Mouse (Mus musculus): ENCODE measurements around the gene Pex6.

Pex6 gene

GRCm38 (mm10) chr17:46710959-46711597 is at the start of gene Pex6:
Pex6 (plus strand) TSS chr17:46711463.
- DNase-seq (ENCODE audit: extremely low spot score) = peak; percentile 92

DNA sequence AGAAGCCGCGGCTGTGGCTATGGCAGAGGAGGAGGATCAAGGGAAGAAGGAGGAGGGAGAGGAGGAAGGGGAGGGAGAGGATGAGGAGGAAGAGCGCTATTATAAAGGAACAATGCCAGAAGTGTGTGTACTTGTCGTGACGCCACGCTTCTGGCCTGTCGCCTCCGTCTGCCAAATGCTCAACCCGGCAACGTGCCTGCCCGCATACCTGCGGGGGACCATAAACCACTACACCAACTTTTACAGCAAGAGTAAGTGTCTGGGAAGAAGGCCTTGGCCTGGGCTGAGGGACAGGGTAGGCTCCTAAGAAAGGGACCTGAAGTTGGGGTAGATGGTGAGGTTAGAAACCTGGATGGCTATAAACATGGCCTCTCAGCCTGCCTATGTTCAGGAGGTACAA is 49.3 kb upstream of the Pex6 start:
- no peak for DNase-seq (ENCODE audit: extremely low spot score)

DNA sequence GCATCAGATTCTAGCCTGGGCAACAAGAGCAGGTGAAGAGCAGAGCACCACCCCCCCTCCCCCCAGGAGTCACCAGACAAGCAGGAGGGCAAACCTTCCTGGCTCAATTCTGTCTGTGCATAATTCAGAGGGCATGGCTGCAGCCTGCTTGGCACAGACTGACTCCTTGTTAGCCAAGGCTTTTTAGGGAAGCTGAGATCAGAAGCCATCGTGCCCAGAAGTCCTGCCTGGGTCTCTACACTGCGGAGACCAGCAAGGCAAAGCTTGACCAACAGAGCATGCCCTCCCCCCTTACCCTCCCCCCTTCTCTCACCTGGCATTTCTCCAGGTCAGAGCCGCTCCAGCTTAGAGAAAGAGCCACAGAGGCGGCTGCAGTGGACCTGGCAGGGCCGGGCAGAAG is 48.5 kb upstream of the Pex6 start:
- no peak for DNase-seq (ENCODE audit: extremely low spot score)

DNA sequence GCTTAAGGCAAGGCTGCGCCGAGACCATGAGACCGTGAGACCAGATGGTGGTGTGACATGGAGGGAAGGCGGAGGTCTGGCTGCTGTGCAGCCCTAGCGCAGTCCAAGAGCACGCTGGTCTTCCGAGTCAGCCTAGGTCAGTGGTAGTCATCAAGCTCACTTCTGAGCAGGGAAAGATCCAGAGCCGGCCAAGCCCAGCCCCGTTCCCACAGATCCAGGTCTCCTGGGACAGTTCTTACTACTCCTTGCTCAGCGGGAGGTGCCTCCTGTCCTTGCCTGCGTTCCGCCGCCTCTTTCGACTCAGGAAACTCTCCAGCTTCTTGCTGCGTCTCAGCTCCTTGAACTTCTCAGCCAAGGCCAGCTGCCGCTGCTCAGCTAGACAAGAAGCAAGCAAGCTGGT is 43.6 kb upstream of the Pex6 start:
- DNase-seq (ENCODE audit: extremely low spot score) = no peak

DNA sequence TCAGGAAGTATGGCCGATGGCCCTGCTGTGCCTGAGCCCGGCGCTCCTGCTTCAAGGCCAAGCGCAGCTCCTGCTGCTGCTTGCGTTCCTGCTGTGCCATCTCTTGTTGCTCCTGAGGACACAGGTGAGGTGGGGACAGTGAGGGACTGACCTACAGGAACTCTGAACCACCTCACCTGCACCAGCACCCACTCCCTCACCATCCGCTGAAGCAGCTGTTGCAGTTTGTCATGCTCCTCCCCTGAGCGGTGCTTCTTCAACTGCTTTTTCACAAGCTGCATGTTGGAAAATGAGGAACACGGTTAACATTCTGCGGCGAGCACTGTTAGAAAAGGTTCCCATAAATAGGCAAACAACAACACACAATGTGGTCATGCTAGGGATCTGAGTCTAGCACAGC is 41.4 kb upstream of the Pex6 start:
- DNase-seq (ENCODE audit: extremely low spot score) = no peak

- DNase-seq (ENCODE audit: extremely low spot score) = peak; percentile 91
Measured at GRCm38 (mm10) chr17:46673850-46674529, 37.3 kb upstream of the Pex6 start, which contains the start of gene Rrp36. Rrp36 (minus strand) TSS chr17:46674352.

GRCm38 (mm10) chr17:46674530-46675283 is 36.6 kb upstream of the Pex6 start:
- no peak for DNase-seq (ENCODE audit: extremely low spot score)

GRCm38 (mm10) chr17:46678416-46678815 is 32.8 kb upstream of the Pex6 start, which contains the start of gene Mea1:
Mea1 (plus strand) TSS chr17:46678793.
- no peak for DNase-seq (ENCODE audit: extremely low spot score)

- DNase-seq (ENCODE audit: extremely low spot score) = no peak
Measured at GRCm38 (mm10) chr17:46678911-46679310, 32.4 kb upstream of the Pex6 start.

DNA sequence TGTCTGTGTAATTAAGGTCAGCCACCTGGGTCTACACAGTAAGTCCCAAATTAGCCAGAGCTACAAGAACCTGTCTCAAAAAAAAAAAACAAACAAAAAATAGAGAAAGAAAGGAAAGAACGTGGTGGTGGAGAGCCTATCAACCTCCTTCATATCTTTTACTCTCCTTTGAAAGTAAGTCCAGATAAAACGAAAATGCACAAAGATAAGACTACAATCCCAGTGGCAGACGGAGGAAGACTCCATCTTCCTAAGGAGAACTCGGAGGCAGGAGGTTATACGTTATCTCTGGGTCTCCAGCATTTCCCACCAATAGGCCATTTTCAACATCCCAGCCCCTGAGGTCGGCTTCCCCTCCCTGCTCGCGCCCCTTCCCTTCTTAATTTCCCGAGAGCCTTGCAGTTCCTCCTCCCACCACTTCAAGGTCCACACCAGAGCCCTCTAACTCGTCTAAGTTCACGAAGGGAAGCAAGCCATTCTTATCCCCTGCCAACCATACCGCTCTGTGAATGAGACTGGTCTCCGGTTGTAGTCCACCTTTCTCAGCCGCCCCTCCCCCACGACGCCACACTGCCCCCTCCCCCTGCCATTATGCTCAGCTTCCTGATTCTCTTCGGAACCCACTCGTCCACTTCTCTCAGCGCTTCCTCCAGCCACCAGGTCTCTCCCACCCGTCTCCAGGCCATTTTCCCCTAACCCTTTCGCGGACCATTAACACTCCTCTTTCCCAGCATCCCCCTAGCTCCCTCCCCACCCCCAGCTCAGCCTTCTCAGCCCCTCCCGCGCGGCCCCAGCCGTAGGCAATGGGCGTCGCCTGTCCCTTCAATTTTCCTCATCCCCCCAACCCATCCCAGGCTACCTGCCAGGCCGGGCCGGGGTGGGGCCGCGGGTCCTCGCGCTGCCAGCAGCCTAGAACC is 31.2 kb upstream of the Pex6 start:
- no peak for DNase-seq (ENCODE audit: extremely low spot score)

DNA sequence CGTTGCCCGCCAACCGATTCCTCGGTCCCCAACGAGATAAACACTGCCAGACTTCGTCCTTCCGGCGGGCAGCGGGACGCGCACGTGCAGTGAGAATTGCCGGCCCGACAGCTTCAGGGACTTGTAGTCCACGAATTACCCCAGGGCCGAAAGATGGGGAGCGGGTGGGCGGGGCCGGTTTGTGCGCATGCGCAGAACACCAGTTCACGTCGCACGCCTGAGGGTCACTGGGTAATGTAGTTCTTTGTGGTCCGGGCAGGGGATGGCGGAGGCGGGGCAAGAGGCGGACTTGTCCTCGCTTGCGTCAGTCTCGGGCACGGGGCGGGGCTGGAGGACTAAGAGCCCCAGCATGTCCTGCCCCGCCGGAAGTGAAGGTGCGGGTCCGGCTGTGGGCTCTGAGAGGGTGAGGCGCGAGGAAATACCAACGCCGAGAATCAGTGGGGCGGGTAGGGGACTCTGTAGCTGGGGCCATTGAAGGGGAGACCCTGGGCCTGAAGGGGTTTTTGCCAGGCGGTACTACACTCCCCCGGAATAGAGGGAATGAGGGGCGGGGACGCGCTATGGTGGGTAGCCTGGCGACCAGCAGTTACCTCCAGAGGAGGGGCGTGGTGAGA is 30.4 kb upstream of the Pex6 start, which contains the start of gene Klhdc3:
Gene Klhdc3 (minus strand): TSS at position 155 of the 614 bp plus-strand sequence.
- DNase-seq (ENCODE audit: extremely low spot score) = peak; percentile 100

DNA sequence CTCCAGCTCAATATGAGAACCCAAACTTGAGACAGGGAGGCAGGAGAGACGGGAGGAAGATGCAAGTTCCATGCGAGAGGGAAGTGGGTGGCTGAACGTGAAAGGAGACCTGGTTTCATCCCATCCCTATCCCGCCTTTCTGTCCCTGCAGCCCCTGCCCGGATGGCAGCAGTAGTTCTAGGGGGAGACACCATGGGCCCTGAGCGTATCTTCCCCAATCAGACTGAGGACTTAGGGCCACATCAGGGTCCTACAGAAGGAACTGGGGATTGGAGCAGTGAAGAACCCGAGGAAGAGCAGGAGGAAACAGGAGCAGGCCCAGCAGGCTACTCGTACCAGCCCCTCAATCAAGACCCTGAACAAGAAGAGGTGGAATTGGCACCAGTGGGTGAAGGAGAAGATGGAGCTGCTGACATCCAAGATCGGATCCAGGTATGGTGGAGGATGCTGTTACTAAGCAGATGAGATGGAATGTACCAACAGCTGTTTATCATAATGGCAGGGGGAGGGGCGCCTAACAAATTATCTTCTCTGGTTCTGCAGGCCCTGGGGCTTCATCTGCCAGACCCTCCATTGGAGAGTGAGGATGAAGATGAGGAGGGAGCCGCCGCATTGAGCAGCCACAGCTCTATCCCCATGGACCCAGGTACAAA is 29.7 kb upstream of the Pex6 start:
- DNase-seq (ENCODE audit: extremely low spot score) = peak; percentile 15

DNA sequence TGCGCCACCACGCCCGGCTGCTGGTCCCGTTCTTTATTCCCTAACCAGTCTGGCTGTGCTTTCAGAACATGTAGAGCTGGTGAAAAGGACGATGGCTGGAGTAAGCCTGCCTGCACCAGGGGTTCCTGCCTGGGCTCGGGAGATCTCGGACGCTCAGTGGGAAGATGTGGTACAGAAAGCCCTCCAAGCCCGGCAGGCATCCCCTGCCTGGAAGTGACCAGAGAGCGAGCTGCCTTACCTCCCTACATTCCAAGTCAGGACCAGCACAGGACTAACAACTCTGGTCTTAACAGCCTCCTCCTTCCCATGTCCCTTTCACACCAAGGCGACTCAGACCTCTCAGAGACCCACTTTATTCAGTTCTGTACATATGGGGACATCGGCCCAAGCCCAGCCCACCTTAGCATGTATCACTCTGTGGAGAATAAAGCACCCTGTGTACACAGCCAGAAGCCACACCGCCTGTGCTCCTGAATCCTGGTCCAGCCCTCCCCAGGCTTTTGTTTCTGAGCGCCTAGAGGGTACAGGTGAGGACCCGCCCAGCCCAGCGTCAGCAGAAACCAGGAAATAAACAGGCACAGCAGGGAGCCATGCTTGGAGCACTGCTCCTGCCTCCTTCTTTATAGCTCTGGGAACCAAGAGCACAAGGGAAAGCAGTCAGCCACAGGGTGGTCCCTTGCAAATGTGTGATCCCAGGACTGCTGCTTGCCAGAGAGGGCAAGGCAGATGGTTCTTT is 28.4 kb upstream of the Pex6 start:
- no peak for DNase-seq (ENCODE audit: extremely low spot score)

- no peak for DNase-seq (ENCODE audit: extremely low spot score)
Measured at GRCm38 (mm10) chr17:46685913-46686312, 25.4 kb upstream of the Pex6 start.

GRCm38 (mm10) chr17:46690665-46691064 is 20.6 kb upstream of the Pex6 start:
- no peak for DNase-seq (ENCODE audit: extremely low spot score)

DNA sequence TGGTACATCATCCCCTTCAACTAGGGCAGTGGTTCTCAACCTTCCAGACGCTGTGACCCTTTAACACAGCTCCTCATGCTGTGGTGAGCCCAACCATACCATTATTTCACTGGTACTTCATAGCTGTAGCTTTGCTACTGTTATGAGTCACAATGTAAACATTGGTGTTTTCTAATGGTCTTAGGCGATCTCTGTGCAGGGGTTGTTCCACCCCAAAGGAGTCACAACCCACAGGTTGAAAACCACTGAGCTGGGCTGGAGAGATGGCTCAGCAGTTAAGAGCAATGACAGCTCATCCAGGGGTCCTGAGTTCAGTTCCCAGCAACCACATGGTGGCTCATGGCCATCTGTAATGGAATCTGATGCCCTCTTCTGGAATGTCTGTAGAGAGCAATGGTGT is 19.9 kb upstream of the Pex6 start:
- no peak for DNase-seq (ENCODE audit: extremely low spot score)

DNA sequence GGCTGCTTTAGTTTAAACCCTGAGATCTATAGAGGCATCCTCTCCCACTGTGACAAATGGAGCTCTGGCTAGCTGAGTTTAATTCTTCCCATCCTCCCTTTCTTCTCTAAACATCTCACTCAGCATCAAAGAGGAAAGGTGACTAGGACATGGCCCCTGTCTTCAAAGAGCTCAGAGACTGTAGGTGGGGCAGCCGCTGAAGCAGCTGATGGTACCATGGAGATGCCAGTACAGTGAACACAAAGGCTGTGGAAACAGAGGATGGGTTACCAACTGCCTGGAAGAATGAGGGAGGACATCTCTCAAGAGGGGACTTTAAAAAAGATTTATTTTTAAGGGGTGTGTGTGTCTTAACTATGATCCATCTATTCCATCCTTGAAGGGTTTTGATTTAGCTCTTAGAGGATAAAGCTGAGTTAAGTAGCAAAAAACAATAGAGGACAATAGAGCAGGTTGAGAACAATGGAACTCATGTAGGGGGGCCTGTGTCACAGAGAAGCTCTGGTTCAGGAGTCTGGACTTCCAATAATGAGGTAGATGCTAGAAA is 16.7 kb upstream of the Pex6 start:
- no peak for DNase-seq (ENCODE audit: extremely low spot score)

- DNase-seq (ENCODE audit: extremely low spot score) = no peak
Measured at GRCm38 (mm10) chr17:46698515-46698914, 12.7 kb upstream of the Pex6 start.

GRCm38 (mm10) chr17:46699245-46699644 is 12.0 kb upstream of the Pex6 start:
- no peak for DNase-seq (ENCODE audit: extremely low spot score)

GRCm38 (mm10) chr17:46699912-46700311 is 11.4 kb upstream of the Pex6 start:
- no peak for DNase-seq (ENCODE audit: extremely low spot score)

All from embryo, embryonic 9.5 days (tissue).